Mouse (Mus musculus): ENCODE measurements at regions not wholly inside any gene's neighbourhood (a gene's known extent, or its start where the extent isn't known, plus 50 kb on each side); places are given as distances from the start of the nearest gene placed in this dataset.

DNA sequence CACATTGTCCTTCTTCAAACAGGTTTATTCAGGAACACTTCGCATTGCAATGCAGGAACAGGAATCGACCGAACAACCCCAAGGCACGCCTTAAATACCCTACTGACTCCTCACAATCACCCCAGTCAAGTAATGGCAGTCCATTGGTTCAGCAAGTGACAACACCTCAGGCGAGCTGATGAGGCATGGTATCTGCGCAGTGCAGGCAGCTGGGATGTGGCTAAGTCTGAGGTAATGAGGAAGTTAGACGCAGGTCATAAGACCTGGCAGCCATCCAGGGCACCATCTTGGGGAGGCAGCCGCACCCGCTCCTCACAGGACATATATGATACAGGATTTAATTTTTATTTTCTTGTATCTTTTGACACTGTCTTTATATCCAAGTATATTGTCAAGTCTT lies 1251.6 kb downstream of the Basp1 start:
- no peak for DNase-seq (ENCODE audit: extremely low spot score in 1 of 2, low spot score in 1 of 2)

- no peak for DNase-seq (ENCODE audit: extremely low spot score in 1 of 2, low spot score in 1 of 2)
Measured at GRCm38 (mm10) chr15:24157700-24158350, 1255.7 kb downstream of the Basp1 start.

DNA sequence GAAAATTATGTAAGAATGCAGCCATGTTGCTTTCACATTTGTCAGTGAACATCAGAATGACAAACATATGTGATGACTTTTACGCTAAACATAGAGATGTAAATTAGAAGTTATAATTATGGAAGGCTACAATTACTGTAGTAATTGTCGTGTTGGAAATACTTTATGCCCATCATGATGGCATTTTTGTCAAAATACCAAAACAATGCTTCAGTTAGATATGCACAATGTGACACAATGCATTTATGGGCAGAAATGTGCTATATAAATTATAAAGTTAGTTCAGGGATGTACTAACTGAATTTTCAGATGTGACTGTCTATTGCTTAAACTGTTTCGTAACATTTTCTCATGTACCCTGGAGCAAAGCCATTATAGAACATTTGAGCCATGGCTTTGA lies 1259.3 kb downstream of the Basp1 start:
- no peak for DNase-seq (ENCODE audit: extremely low spot score in 1 of 2, low spot score in 1 of 2)

GRCm38 (mm10) chr15:24124241-24124640 lies 1289.3 kb downstream of the Basp1 start:
- DNase-seq (ENCODE audit: extremely low spot score in 1 of 2, low spot score in 1 of 2): no peak

- no peak for DNase-seq (ENCODE audit: extremely low spot score in 1 of 2, low spot score in 1 of 2)
Measured at GRCm38 (mm10) chr15:24086267-24086666, 1327.3 kb downstream of the Basp1 start.

GRCm38 (mm10) chr15:24053197-24053596 lies 1360.4 kb downstream of the Basp1 start:
- no peak for DNase-seq (ENCODE audit: extremely low spot score in 1 of 2, low spot score in 1 of 2)

- no peak for DNase-seq (ENCODE audit: extremely low spot score in 1 of 2, low spot score in 1 of 2)
Measured at GRCm38 (mm10) chr15:24040847-24041246, 1372.7 kb downstream of the Basp1 start.

DNA sequence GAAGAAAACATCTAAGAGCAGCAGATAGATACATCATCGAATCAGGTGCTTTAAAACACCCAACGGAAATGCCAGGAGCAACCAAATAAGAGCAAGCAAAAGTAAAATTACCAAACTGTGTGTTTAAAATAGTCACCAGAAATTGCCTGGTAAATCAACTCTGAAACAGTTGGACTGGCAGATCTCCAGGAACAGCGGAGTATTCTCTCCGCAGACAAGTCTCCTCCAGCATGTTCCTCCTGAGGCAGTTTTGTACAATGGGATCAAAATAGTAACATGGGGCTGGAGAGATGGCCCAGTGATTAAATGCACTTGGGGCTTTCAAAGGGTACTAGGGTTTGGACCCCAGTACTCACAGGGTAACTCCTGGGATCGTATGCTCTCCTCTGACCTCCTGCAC lies 1374.4 kb downstream of the Basp1 start:
- DNase-seq (ENCODE audit: extremely low spot score in 1 of 2, low spot score in 1 of 2): peak; percentile 6 to 39

DNA sequence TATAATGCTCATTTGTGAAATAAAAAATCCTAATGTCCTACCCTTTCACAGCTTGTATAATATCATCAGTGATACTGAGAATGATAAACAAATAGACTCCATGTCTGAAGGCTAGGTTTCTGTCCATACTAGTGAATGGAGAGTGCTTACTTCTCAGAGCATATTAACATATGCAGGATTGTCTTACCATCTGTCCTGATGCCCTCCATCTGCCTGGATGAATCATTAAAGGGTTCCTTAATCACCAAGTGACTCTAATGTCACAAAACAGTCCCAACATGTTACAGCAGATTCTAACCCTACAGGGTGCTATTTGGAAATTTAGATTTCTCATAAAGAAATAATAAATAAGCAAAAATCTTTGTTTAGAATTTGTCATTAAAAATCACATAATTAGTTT lies 1391.4 kb downstream of the Basp1 start:
- DNase-seq (ENCODE audit: extremely low spot score in 1 of 2, low spot score in 1 of 2): no peak

- DNase-seq (ENCODE audit: extremely low spot score in 1 of 2, low spot score in 1 of 2): peak in 1 of 2 experiments; percentile 8
Measured at GRCm38 (mm10) chr15:24004711-24005110, 1408.9 kb downstream of the Basp1 start.

DNA sequence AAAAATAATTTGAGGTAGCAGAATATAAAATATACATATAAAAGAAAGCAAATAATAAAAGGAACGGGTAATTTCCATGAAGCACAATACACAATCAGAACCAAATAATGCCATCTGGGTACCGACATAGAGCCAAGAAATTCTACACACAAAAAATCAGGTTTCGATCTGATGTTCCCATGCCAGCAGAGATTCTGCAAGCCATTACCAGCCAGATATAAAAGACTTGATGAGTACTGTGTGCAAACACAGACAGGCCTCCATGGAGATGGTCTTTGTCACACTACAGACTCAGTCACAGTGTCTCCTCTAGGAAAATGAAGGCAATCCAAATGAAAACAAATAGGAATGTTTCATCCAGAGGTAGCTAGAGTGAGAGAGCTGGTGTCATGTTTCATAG lies 1430.7 kb downstream of the Cdh18 start:
- DNase-seq (ENCODE audit: extremely low spot score in 1 of 2, low spot score in 1 of 2): no peak
